7 mouse cellular contexts compared by ENCODE assay signal in genomic region chr11:108925202-108925601, GRCm38 (mm10). TPM values are rescaled to one million over a fixed set of nuclear protein-coding genes. Genes with fewer than 3 reads are reported as not detected.
DNase-seq lines count a peak whose midpoint lies in the region; ATAC-seq and TF ChIP-seq lines count a peak whose summit lies in the region.

No protein-coding gene starts in this region.

- H3K4me3 ChIP-seq in intestine, embryonic 16.5 days (ENCODE audit: low read length) = peak overlapping the region; percentile 23; the same call in 1 of the 2 replicates
- peak overlapping the region; percentile 97 for H3K4me3 ChIP-seq in midbrain, embryonic 13.5 days (replicated peaks)
- H3K4me3 ChIP-seq in spleen, adult 2 months (ENCODE audit: extremely low read depth, insufficient read depth, insufficient read length) = no peak overlapping the region

- no peaks in the 10 kb centered on the region for H3K9me3 ChIP-seq in intestine, embryonic 16.5 days (ENCODE audit: control insufficient read depth, low read length)
- H3K9me3 ChIP-seq in midbrain, embryonic 13.5 days = no peaks in the 10 kb centered on the region

- peak; percentile 42 for ATAC-seq in granulocyte monocyte progenitor cell, adult 5-6 weeks (replicated peaks; ENCODE audit: poor library complexity, severe bottlenecking)
- no peak for ATAC-seq in intestine, embryonic 16.5 days
- ATAC-seq in midbrain, embryonic 13.5 days = no peak

- DNase-seq in adrenal gland, postnatal 10 days = peak; percentile 92
- peak; percentile 87 for DNase-seq in embryo, embryonic 11.5 days (ENCODE audit: low read depth, low spot score)
- peak; percentile 88 to 91 for DNase-seq in left cerebral cortex, postnatal 14 days (ENCODE audit: low spot score in 2 of 2)
- peak; percentile 35 to 58 for DNase-seq in spleen, adult 2 months (ENCODE audit: low read depth in 1 of 2, low spot score in 2 of 2)

- H3K27ac ChIP-seq in intestine, embryonic 16.5 days (ENCODE audit: low read length) = no peak overlapping the region
- H3K27ac ChIP-seq in midbrain, embryonic 13.5 days = 0 out of 2 replicates have a peak overlapping the region, but pooled peaks have one; percentile 100
- no peak overlapping the region for H3K27ac ChIP-seq in spleen, adult 2 months (ENCODE audit: insufficient read depth, low read length)

- no peak for TF ChIP-seq POLR2A in spleen, adult 2 months (IDR thresholded peaks at IDR 0.05; ENCODE audit: low read depth, low read length)

- WGBS in intestine, embryonic 16.5 days = 17% methylated on average over 6 of the region's 6 CpGs
- WGBS in midbrain, embryonic 13.5 days = 15% methylated on average over 6 of the region's 6 CpGs
- 27% methylated on average over 6 of the region's 6 CpGs for whole genome bisulfite sequencing in spleen, adult 2 months

- TF ChIP-seq CTCF in spleen, adult 2 months (IDR thresholded peaks at IDR 0.05; ENCODE audit: extremely low read depth, insufficient read depth, insufficient read length, insufficient replicate concordance) = peak; percentile 55; the same call in 1 of the 2 replicates

- H3K27me3 ChIP-seq in intestine, embryonic 16.5 days (replicated peaks; ENCODE audit: control insufficient read depth, insufficient read depth, low read length) = no peaks in the 10 kb centered on the region; the same call in 1 of the 2 replicates
- no peaks in the 10 kb centered on the region for H3K27me3 ChIP-seq in midbrain, embryonic 13.5 days
- H3K27me3 ChIP-seq in spleen, adult 2 months (ENCODE audit: control insufficient read depth, insufficient read depth, low read length) = peaks cover 12% of the 10 kb centered on the region

- peaks cover 48% of the 10 kb centered on the region for H3K4me1 ChIP-seq in intestine, embryonic 16.5 days (ENCODE audit: control insufficient read depth, insufficient read depth, low read length)
- peaks cover 83% of the 10 kb centered on the region for H3K4me1 ChIP-seq in midbrain, embryonic 13.5 days (replicated peaks)
- peaks cover 6% of the 10 kb centered on the region for H3K4me1 ChIP-seq in spleen, adult 2 months (ENCODE audit: control insufficient read depth, insufficient read depth, insufficient read length)

- H3K4me2 ChIP-seq in intestine, embryonic 16.5 days (ENCODE audit: low read depth, low read length) = peak overlapping the region; percentile 95
- peak overlapping the region; percentile 89 for H3K4me2 ChIP-seq in midbrain, embryonic 13.5 days (replicated peaks)

- intact Hi-C loops in left cerebral cortex, postnatal 14 days (cut with DNase I) = loop anchor here (2.0 kb wide), 2 partner anchors 108 to 254 kb away; no protein-coding TSS in a partner anchor

- no peaks in the 10 kb centered on the region for H3K36me3 ChIP-seq in intestine, embryonic 16.5 days (ENCODE audit: control insufficient read depth, insufficient read depth, low read length)
- no peaks in the 10 kb centered on the region for H3K36me3 ChIP-seq in midbrain, embryonic 13.5 days
- H3K36me3 ChIP-seq in spleen, adult 2 months (ENCODE audit: control insufficient read depth, insufficient read depth, low read length) = no peaks in the 10 kb centered on the region

- H3K9ac ChIP-seq in intestine, embryonic 16.5 days (ENCODE audit: low read depth, low read length) = no peak overlapping the region
- peak overlapping the region; percentile 97 for H3K9ac ChIP-seq in midbrain, embryonic 13.5 days (replicated peaks)

RNA-seq across cellular contexts. Expression of gene Axin2, which starts 5.1 kb away (rescaled TPM):
- total RNA-seq in adrenal gland, postnatal 10 days (2021) = 10 to 100 TPM; 31.5 to 35.3 TPM
- 1.1 and 1.7 TPM in 2 replicates for total RNA-seq in granulocyte monocyte progenitor cell, adult 5-6 weeks (2014; fragmentation: Nextera tagmentation)
- total RNA-seq in granulocyte monocyte progenitor cell, adult 5-6 weeks (2017) = 0.34 and 0.67 TPM in 2 replicates
- 2.8 and 3.2 TPM in 2 replicates for polyA plus RNA-seq in intestine, embryonic 16.5 days (2015; fragmentation: Nextera tagmentation; extraction: Ambion mirVana)
- 10 to 100 TPM; 30.4 to 41.8 TPM for total RNA-seq in left cerebral cortex, postnatal 14 days (2021)
- polyA plus RNA-seq in midbrain, embryonic 13.5 days (2015; fragmentation: Nextera tagmentation; extraction: Ambion mirVana) = 15.4 and 17.2 TPM in 2 replicates
- polyA plus RNA-seq in spleen, adult 2 months (2012; rRNA removed) = 4.9 TPM in 2 replicates

Comparison
In these comparisons a context has a peak if more than half of its experiments do, and no peak if none do; other contexts are left out.
1. RNA of gene Axin2, which starts 5.1 kb away (total RNA-seq): 30.4 to 41.8 TPM in left cerebral cortex, postnatal 14 days and 31.5 to 35.3 TPM in adrenal gland, postnatal 10 days; 0.34 to 1.7 TPM in granulocyte monocyte progenitor cell, adult 5-6 weeks; every median in the first group is over 10 times any median in the second.
2. Peak in every context shown above with its lines, with median percentiles within 50 percentile points of each other: DNase-seq.